Mouse (Mus musculus) CD4-positive naive resting alpha-beta T cell, adult 57 days (primary cell): ENCODE data around the gene Ms4a3. TPM values are rescaled to one million over a fixed set of nuclear protein-coding genes. Genes with fewer than 3 reads are reported as not detected.

ENCODE experiments used
- total RNA-seq: library from RNA; stranded (reverse); gene quantifications from one replicate; pipeline ENCODE4 v1.2.4, GENCODE M21; 2023

The Ms4a3 gene
- total RNA-seq, result not detected

GRCm38 (mm10) chr19:11640732-11641131 is at the start of gene Ms4a3:
Ms4a3 (minus strand) TSS chr19:11640851.

GRCm38 (mm10) chr19:11660459-11660858 is 19.8 kb upstream of the Ms4a3 start, which contains the start of gene Oosp2:
Oosp2 (minus strand) TSS chr19:11660559.

GRCm38 (mm10) chr19:11623551-11623950 is 17.1 kb downstream of the Ms4a3 start, which contains the start of gene Ms4a2:
Ms4a2 (minus strand) TSS chr19:11623719.

GRCm38 (mm10) chr19:11604603-11605002 is 36.0 kb downstream of the Ms4a3 start, which contains the start of gene Ms4a6d:
Ms4a6d (minus strand) TSS chr19:11604849.

Other genes with a start within 250 kb of the Ms4a3 start
- 26.5 TPM for gene Ms4a4c, start 236.1 kb downstream of the Ms4a3 start, total RNA-seq
- gene Ms4a4b, start 197.3 kb downstream of the Ms4a3 start, total RNA-seq, result 839 TPM
- 40.2 TPM for gene Ms4a6c, start 171.5 kb downstream of the Ms4a3 start, total RNA-seq
- gene Gm8369, start 154.9 kb downstream of the Ms4a3 start, total RNA-seq, result 354 TPM
- gene Ms4a6b, start 124.3 kb downstream of the Ms4a3 start, total RNA-seq, result 659 TPM
- gene Ms4a4d, start 104.0 kb downstream of the Ms4a3 start, total RNA-seq, result not detected
- 9.2 TPM for gene Ms4a6d, start 36.0 kb downstream of the Ms4a3 start, total RNA-seq
- gene Ms4a2, start 17.1 kb downstream of the Ms4a3 start, total RNA-seq, result not detected
- not detected for gene Oosp2, start 19.7 kb upstream of the Ms4a3 start, total RNA-seq
- gene Oosp1, start 50.3 kb upstream of the Ms4a3 start, total RNA-seq, result 1.4 TPM
- gene Oosp3, start 56.2 kb upstream of the Ms4a3 start, total RNA-seq, result not detected
- not detected for gene Gif, start 106.7 kb upstream of the Ms4a3 start, total RNA-seq
- gene Mrpl16, start 129.5 kb upstream of the Ms4a3 start, total RNA-seq, result 22.4 TPM
- 9.5 TPM for gene Stx3, start 178.6 kb upstream of the Ms4a3 start, total RNA-seq
- not detected for gene Olfr1417, start 198.4 kb upstream of the Ms4a3 start, total RNA-seq
- gene Olfr1418, start 220.2 kb upstream of the Ms4a3 start, total RNA-seq, result not detected
- gene Olfr1419, start 234.3 kb upstream of the Ms4a3 start, total RNA-seq, result not detected
- gene Olfr1420, start 245.7 kb upstream of the Ms4a3 start, total RNA-seq, result not detected